Mouse (Mus musculus): Measurements from ENCODE around the gene Gpha2. TPM values are rescaled to one million over a fixed set of nuclear protein-coding genes. Genes with fewer than 3 reads are reported as not detected.
A peak's percentile ranks its signal among the peaks of the same experiment; 100 is the strongest.

Gpha2 gene
- polyA plus RNA-seq, 1 experiment, result not detected

DNA sequence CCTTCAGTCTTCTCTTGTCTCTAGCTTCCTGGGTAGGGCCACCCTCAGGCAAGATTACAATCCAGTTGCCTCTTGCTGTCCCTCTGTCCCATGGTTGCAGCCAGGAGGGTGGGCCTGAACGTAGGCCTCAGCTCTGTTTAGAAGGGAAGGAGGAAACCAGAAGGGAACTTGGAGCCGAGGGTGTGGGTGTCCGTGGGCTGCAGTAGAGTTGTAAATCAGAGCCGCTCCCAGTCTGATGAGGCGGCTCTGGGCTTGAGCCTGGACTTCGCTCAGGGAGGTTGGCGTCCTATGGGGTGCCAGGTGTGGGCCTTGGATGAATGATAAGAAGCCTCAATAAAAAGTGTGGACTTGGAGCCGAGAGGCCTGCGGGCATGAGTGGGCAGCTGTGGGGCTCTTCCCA is 38.0 kb downstream of the Gpha2 start:
- 44% methylated on average over 9 of the region's 9 CpGs for WGBS
- Histone ChIP-seq H3K4me3 (replicated peaks; ENCODE audit: control insufficient read depth, low read depth, low read length) (no peak overlapping the region), H3K4me1 (ENCODE audit: control insufficient read depth, insufficient read depth, low read length) (no peaks in the 10 kb centered on the region; the same call in 1 of the 2 replicates), H3K27ac (ENCODE audit: control insufficient read depth, insufficient read depth, low read depth, low read length, poor library complexity) (no peak overlapping the region)
- TF ChIP-seq CTCF (IDR thresholded peaks at IDR 0.05; ENCODE audit: control insufficient read depth, insufficient read depth, low read length), result no peak
- peak; percentile 21; the same call in 1 of the 2 replicates for TF ChIP-seq POLR2A (IDR thresholded peaks at IDR 0.05; ENCODE audit: borderline replicate concordance, control insufficient read depth, low read depth, low read length)

DNA sequence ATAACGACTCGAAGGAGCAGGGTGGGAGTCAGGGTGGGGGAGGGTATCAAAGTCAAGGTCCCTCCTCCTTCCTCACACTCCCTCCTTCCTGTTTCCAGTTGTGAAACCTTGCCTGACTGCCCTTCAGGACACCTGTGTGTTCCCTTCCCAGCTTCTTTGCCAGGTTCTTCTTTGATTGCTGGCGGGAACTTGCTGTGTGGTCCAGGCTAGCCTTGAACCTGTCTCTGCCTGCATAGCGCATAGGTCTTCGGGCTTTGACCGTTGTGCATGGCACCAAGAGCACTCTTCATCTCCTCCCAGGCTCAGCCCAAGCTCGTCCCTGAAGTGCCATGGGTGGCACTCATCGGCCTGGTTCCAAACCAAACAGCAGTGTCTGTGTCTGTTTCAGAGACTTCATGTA is 38.8 kb downstream of the Gpha2 start:
- 73% methylated on average over 8 of the region's 8 CpGs for WGBS

DNA sequence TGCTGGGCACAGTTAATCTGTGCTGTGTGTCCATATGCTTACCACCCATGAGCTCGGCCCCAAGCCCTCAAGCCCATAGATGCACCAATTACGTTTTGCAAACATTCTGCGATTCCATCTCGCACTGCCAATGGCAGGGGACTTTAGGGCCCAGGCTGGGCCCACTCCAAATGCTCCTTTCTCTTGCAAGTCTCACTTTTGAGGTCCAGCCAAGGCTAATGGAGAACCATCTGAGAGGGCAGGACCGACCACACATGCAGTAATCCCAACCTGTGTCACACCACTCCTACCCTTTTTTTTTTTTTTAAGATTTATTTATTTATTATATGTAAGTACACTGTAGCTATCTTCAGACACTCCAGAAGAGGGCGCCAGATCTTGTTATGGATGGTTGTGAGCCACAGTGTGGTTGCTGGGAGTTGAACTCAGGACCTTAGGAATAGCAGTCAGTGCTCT is 39.6 kb downstream of the Gpha2 start:
- WGBS, result 72% methylated on average over 6 of the region's 6 CpGs
- H3K4me3 ChIP-seq (replicated peaks; ENCODE audit: control insufficient read depth, low read depth, low read length), result no peak overlapping the region
- no peaks in the 10 kb centered on the region; the same call in 1 of the 2 replicates for H3K4me1 ChIP-seq (ENCODE audit: control insufficient read depth, insufficient read depth, low read length)
- TF ChIP-seq POLR2A (IDR thresholded peaks at IDR 0.05; ENCODE audit: borderline replicate concordance, control insufficient read depth, low read depth, low read length) (no peak), CTCF (IDR thresholded peaks at IDR 0.05; ENCODE audit: control insufficient read depth, insufficient read depth, low read length) (no peak)
- H3K27ac ChIP-seq (ENCODE audit: control insufficient read depth, insufficient read depth, low read depth, low read length, poor library complexity), result no peak overlapping the region

More for the DNA sequence above, 38.8 kb downstream of the Gpha2 start:
- Histone ChIP-seq H3K4me1 (ENCODE audit: control insufficient read depth, insufficient read depth, low read length) (no peaks in the 10 kb centered on the region; the same call in 1 of the 2 replicates), H3K27ac (ENCODE audit: control insufficient read depth, insufficient read depth, low read depth, low read length, poor library complexity) (no peak overlapping the region), H3K4me3 (replicated peaks; ENCODE audit: control insufficient read depth, low read depth, low read length) (no peak overlapping the region)
- no peak for TF ChIP-seq CTCF (IDR thresholded peaks at IDR 0.05; ENCODE audit: control insufficient read depth, insufficient read depth, low read length)
- TF ChIP-seq POLR2A (IDR thresholded peaks at IDR 0.05; ENCODE audit: borderline replicate concordance, control insufficient read depth, low read depth, low read length), result no peak

DNA sequence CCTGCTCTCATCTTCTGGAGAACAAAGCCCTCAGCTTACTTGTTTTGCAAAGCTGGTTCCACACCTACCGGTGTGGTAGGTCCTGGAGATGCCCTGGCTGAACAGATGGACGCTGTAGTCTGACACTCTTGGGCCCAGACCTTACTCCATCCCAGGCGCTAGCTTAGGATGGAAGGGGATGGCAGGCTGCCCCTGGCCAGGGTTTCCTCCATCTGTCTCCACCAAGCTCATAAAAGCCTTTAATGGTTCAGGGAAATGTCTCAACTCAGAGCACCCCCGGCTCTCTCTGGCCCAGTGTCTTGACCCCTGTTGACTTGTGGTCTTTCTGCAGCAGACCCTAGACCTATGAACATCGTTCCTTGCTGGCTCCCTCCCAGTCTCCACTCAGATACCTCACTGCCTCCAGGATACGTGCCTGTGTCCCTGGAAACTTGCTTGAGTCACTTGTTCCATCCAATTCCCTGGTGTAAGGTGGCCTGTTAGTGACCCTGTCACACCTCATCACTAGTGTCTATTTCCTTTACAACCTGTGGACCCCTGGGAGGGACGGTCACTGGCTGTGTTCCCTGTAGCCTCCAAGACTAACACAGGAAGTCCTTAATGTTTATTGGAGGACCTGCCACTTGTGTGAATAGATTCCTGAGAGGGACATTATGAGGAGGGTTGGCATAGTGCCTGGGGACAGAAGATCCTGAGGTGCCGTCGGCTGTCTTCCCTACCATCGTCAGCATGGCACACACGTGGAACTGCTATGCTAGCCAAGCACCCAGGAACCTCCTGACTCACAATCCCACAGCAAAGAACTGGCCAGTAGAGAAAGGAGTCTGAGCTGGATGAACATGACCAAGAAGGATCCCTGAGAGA is 41.4 kb downstream of the Gpha2 start:
- peaks cover 2% of the 10 kb centered on the region; the same call in 1 of the 2 replicates for H3K4me1 ChIP-seq (ENCODE audit: control insufficient read depth, insufficient read depth, low read length)
- 60% methylated on average over 11 of the region's 11 CpGs for WGBS
- no peak overlapping the region for H3K27ac ChIP-seq (ENCODE audit: control insufficient read depth, insufficient read depth, low read depth, low read length, poor library complexity)
- no peak overlapping the region for H3K4me3 ChIP-seq (replicated peaks; ENCODE audit: control insufficient read depth, low read depth, low read length)
- TF ChIP-seq CTCF (IDR thresholded peaks at IDR 0.05; ENCODE audit: control insufficient read depth, insufficient read depth, low read length) (0 out of 2 replicates have a peak, but pooled peaks have one; percentile 10), POLR2A (IDR thresholded peaks at IDR 0.05; ENCODE audit: borderline replicate concordance, control insufficient read depth, low read depth, low read length) (no peak)

DNA sequence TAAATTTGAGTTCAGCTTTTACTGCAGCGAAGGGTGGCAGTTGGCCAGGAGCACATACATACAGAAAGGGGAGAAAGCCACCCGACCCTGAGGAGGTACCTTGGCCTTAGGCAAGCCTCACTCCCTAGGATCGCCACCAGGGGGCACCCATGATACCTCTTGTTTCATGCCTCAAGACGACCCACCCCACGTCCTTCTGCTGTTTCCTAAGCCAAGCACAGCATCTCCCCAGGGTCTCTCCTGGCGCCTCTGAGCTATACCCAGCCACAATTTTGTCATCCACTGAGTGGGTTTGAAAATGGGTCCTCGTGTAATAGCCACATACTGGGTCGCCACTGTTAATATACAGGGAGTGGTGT is 42.0 kb downstream of the Gpha2 start:
- 8% methylated on average over 8 of the region's 8 CpGs for WGBS
- TF ChIP-seq CTCF (IDR thresholded peaks at IDR 0.05; ENCODE audit: control insufficient read depth, insufficient read depth, low read length) (peak; percentile 93), POLR2A (IDR thresholded peaks at IDR 0.05; ENCODE audit: borderline replicate concordance, control insufficient read depth, low read depth, low read length) (no peak)
- Histone ChIP-seq H3K4me1 (ENCODE audit: control insufficient read depth, insufficient read depth, low read length) (peaks cover 2% of the 10 kb centered on the region; the same call in 1 of the 2 replicates), H3K4me3 (replicated peaks; ENCODE audit: control insufficient read depth, low read depth, low read length) (no peak overlapping the region), H3K27ac (ENCODE audit: control insufficient read depth, insufficient read depth, low read depth, low read length, poor library complexity) (peak overlapping the region; percentile 77; the same call in 1 of the 2 replicates)

DNA sequence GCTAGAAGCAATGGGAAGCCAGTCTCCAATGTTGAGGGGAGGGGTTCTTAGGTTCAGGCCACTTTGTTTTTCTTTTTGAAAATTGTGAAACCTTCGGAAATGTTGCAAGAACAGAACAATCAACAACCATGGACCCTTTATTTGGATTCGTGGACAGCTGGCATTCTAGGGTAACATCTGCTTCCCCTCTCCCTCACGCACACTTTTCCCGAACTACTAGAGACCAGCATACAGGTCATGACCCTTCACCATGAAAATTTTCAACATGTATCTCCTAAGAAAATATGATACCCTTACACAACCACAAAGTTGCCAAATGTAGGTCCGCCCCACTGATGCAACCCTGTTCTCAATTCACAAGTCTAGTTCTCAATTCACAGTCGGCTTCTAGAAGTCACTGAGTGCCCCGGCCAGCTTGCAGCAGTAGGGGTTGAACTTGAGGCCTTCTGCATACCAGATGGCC is 42.5 kb downstream of the Gpha2 start:
- H3K27ac ChIP-seq (ENCODE audit: control insufficient read depth, insufficient read depth, low read depth, low read length, poor library complexity), result peak overlapping the region; percentile 77; the same call in 1 of the 2 replicates

DNA sequence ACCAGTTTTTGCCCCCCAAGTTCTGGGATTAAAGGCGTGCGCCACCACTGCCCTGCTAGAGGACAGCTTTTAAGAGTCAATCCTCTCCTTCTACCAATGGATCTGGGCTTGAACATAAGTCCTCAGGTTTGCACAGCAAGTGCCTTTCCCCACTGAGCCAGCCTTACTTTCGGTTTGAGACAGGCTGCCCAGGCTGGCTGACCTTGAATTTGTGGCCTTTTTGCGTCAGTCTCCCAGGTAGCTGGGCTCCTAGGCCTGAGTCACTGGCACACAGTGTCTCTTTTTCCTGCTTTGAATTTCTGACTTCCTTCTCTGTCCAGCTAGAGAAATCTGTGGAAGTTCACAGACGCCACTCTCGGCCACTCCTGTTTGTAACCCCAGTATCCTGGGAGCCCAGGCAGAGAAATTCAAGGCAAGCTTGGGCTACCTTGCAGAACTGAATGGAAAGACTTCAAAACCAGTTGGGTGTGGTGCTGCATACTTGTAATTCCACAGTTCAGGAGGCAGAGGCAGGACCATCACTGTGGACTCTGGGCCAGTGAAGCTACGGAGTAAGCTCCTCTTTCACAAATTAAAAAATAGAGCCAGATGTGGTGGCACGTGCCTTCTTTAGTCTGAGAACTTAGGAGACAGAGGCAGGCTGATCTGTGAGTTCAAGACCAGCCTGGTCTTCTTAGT is 43.8 kb downstream of the Gpha2 start:
- 68% methylated on average over 8 of the region's 8 CpGs for WGBS
- Histone ChIP-seq H3K27ac (ENCODE audit: control insufficient read depth, insufficient read depth, low read depth, low read length, poor library complexity) (peak overlapping the region; percentile 77), H3K4me3 (replicated peaks; ENCODE audit: control insufficient read depth, low read depth, low read length) (no peak overlapping the region), H3K4me1 (ENCODE audit: control insufficient read depth, insufficient read depth, low read length) (peaks cover 4% of the 10 kb centered on the region; the same call in 1 of the 2 replicates)
- TF ChIP-seq POLR2A (IDR thresholded peaks at IDR 0.05; ENCODE audit: borderline replicate concordance, control insufficient read depth, low read depth, low read length) (no peak), CTCF (IDR thresholded peaks at IDR 0.05; ENCODE audit: control insufficient read depth, insufficient read depth, low read length) (no peak)

More for the DNA sequence above, 42.5 kb downstream of the Gpha2 start:
- peaks cover 4% of the 10 kb centered on the region; the same call in 1 of the 2 replicates for H3K4me1 ChIP-seq (ENCODE audit: control insufficient read depth, insufficient read depth, low read length)
- WGBS, result 45% methylated on average over 7 of the region's 7 CpGs
- no peak overlapping the region for H3K4me3 ChIP-seq (replicated peaks; ENCODE audit: control insufficient read depth, low read depth, low read length)
- TF ChIP-seq CTCF (IDR thresholded peaks at IDR 0.05; ENCODE audit: control insufficient read depth, insufficient read depth, low read length) (no peak), POLR2A (IDR thresholded peaks at IDR 0.05; ENCODE audit: borderline replicate concordance, control insufficient read depth, low read depth, low read length) (no peak)

DNA sequence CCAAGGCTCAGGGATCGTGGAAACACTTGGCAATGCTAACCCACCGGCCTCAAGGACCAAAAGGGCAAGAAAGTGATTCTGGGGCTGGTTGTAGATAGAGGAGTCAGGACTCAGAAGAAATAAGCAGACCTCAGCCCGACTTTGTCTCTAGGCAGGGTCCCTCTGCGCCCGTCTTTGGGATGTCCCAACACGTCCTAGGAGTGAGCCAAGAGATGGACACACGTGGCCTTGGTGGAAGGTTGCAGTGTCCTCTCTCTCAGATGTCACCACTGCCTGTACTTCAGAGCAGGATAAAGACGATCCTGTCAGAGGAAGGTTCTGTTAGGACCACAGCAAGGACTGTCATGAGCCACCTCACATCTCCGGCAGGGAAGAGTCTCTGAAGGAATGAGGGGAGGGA is 44.5 kb downstream of the Gpha2 start:
- peak overlapping the region; percentile 77 for H3K27ac ChIP-seq (ENCODE audit: control insufficient read depth, insufficient read depth, low read depth, low read length, poor library complexity)
- 57% methylated on average over 9 of the region's 9 CpGs for WGBS
- H3K4me3 ChIP-seq (replicated peaks; ENCODE audit: control insufficient read depth, low read depth, low read length), result no peak overlapping the region
- peaks cover 7% of the 10 kb centered on the region; the same call in 1 of the 2 replicates for H3K4me1 ChIP-seq (ENCODE audit: control insufficient read depth, insufficient read depth, low read length)
- no peak for TF ChIP-seq POLR2A (IDR thresholded peaks at IDR 0.05; ENCODE audit: borderline replicate concordance, control insufficient read depth, low read depth, low read length)
- no peak for TF ChIP-seq CTCF (IDR thresholded peaks at IDR 0.05; ENCODE audit: control insufficient read depth, insufficient read depth, low read length)
